Mouse (Mus musculus): ENCODE measurements around the gene Unc5b. TPM values are rescaled to one million over a fixed set of nuclear protein-coding genes. Genes with fewer than 3 reads are reported as not detected.

The Unc5b gene
- polyA plus RNA-seq, 1 experiment = not detected

DNA sequence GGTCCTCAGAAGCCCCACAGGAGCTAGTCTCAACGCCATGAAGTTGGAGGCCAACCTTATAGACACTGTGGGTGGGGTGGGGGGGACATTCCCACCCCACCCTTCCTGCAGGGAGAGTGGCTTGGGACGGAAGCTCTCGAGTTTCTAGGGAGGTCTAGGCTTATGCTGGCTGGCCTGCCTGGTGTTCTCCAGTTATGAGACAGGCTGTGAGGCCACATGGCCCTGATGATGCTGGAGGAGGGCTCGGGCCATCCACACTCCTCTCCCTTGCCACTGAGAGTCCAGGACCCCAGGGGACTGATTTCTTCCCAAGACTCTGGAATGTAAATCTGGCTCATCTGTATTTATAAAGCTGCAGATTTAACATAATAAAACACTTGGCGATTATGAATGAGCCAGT, 104.1 kb downstream of the Unc5b start:
- Histone ChIP-seq H3K27me3 (ENCODE audit: control insufficient read depth) (no peaks in the 10 kb centered on the region), H3K9me3 (ENCODE audit: control insufficient read depth, low read length) (no peaks in the 10 kb centered on the region), H3K36me3 (ENCODE audit: control insufficient read depth) (no peaks in the 10 kb centered on the region; the same call in 1 of the 2 replicates), H3K4me3 (replicated peaks) (no peak overlapping the region), H3K4me1 (ENCODE audit: control insufficient read depth) (peaks cover 2% of the 10 kb centered on the region; the same call in 1 of the 2 replicates)
- no peak for TF ChIP-seq GATA1 (IDR thresholded peaks at IDR 0.05; ENCODE audit: low read length)
- TF ChIP-seq TAL1 (IDR thresholded peaks at IDR 0.05; ENCODE audit: low read length) = no peak

- Histone ChIP-seq H3K4me3 (replicated peaks) (no peak overlapping the region), H3K27me3 (ENCODE audit: control insufficient read depth) (no peaks in the 10 kb centered on the region), H3K9me3 (ENCODE audit: control insufficient read depth, low read length) (no peaks in the 10 kb centered on the region), H3K36me3 (ENCODE audit: control insufficient read depth) (no peaks in the 10 kb centered on the region; the same call in 1 of the 2 replicates), H3K4me1 (ENCODE audit: control insufficient read depth) (peaks cover 2% of the 10 kb centered on the region; the same call in 1 of the 2 replicates)
- TF ChIP-seq GATA1 (IDR thresholded peaks at IDR 0.05; ENCODE audit: low read length) (no peak), TAL1 (IDR thresholded peaks at IDR 0.05; ENCODE audit: low read length) (no peak)
Observed at GRCm38 (mm10) chr10:60726896-60727295, 104.5 kb downstream of the Unc5b start.

GRCm38 (mm10) chr10:60724496-60724895, 106.9 kb downstream of the Unc5b start:
- TF ChIP-seq TAL1 (IDR thresholded peaks at IDR 0.05; ENCODE audit: low read length) = no peak
- no peak for TF ChIP-seq GATA1 (IDR thresholded peaks at IDR 0.05; ENCODE audit: low read length)

DNA sequence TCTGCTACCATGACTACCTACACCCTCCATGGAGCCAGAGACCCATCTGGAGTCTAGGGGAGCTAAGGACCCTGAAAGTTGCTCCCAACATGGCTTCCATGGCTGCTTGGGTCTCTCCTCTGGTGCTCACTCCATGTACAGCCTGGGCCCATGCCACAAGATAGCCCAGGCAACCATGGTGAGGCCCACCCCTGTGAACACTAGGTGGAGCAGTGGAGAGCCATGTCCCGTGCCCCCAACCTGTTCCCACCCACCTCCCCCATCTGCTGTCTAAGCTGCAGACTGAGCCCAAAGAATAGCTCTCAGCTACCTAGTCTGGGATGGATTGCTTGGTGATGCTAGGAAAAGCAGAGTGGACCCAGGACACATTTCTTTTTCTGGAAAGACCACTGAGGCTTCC, 108.0 kb downstream of the Unc5b start:
- H3K9me3 ChIP-seq (ENCODE audit: control insufficient read depth, low read length) = peaks cover 5% of the 10 kb centered on the region
- TF ChIP-seq GATA1 (IDR thresholded peaks at IDR 0.05; ENCODE audit: low read length) = no peak
- no peak for TF ChIP-seq TAL1 (IDR thresholded peaks at IDR 0.05; ENCODE audit: low read length)
- H3K4me1 ChIP-seq (ENCODE audit: control insufficient read depth) = no peaks in the 10 kb centered on the region
- no peaks in the 10 kb centered on the region for H3K27me3 ChIP-seq (ENCODE audit: control insufficient read depth)
- no peak overlapping the region for H3K4me3 ChIP-seq (replicated peaks)
- H3K36me3 ChIP-seq (ENCODE audit: control insufficient read depth) = no peaks in the 10 kb centered on the region; the same call in 1 of the 2 replicates

More at GRCm38 (mm10) chr10:60724496-60724895, 106.9 kb downstream of the Unc5b start:
- no peak overlapping the region for H3K4me3 ChIP-seq (replicated peaks)
- no peaks in the 10 kb centered on the region; the same call in 1 of the 2 replicates for H3K36me3 ChIP-seq (ENCODE audit: control insufficient read depth)
- H3K27me3 ChIP-seq (ENCODE audit: control insufficient read depth) = no peaks in the 10 kb centered on the region
- no peaks in the 10 kb centered on the region for H3K4me1 ChIP-seq (ENCODE audit: control insufficient read depth)
- no peaks in the 10 kb centered on the region for H3K9me3 ChIP-seq (ENCODE audit: control insufficient read depth, low read length)

DNA sequence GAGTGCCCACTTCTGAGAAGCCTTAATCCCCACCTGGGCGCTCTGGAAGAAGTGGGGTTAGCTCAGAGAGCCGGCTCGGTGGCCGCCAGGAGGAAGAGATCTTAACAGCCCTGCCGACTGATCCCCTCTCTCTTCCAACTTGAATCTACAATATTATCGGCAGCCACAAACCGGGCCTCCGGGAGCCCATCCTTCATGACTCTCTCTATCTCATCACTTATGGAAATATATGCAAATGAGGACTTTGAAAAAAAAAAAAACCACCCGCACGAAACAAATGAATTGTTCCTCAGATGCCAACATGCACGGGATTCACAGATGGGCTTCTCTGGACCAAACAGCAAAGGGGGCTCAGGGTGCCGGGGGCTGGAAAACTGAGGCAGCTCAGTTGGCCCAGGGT, 109.7 kb downstream of the Unc5b start:
- no peak overlapping the region for H3K4me3 ChIP-seq (replicated peaks)
- TF ChIP-seq GATA1 (IDR thresholded peaks at IDR 0.05; ENCODE audit: low read length) (no peak), TAL1 (IDR thresholded peaks at IDR 0.05; ENCODE audit: low read length) (no peak)
- H3K27me3 ChIP-seq (ENCODE audit: control insufficient read depth) = no peaks in the 10 kb centered on the region
- H3K9me3 ChIP-seq (ENCODE audit: control insufficient read depth, low read length) = peaks cover 5% of the 10 kb centered on the region
- H3K4me1 ChIP-seq (ENCODE audit: control insufficient read depth) = no peaks in the 10 kb centered on the region
- no peaks in the 10 kb centered on the region; the same call in 1 of the 2 replicates for H3K36me3 ChIP-seq (ENCODE audit: control insufficient read depth)

GRCm38 (mm10) chr10:60720461-60720860, 110.9 kb downstream of the Unc5b start:
- TF ChIP-seq TAL1 (IDR thresholded peaks at IDR 0.05; ENCODE audit: low read length) (no peak), GATA1 (IDR thresholded peaks at IDR 0.05; ENCODE audit: low read length) (no peak)
- Histone ChIP-seq H3K4me3 (replicated peaks) (no peak overlapping the region), H3K9me3 (ENCODE audit: control insufficient read depth, low read length) (peaks cover 16% of the 10 kb centered on the region), H3K27me3 (ENCODE audit: control insufficient read depth) (no peaks in the 10 kb centered on the region), H3K4me1 (ENCODE audit: control insufficient read depth) (no peaks in the 10 kb centered on the region), H3K36me3 (ENCODE audit: control insufficient read depth) (peaks cover 9% of the 10 kb centered on the region)

GRCm38 (mm10) chr10:60718491-60718890, 112.9 kb downstream of the Unc5b start:
- Histone ChIP-seq H3K4me1 (ENCODE audit: control insufficient read depth) (no peaks in the 10 kb centered on the region), H3K27me3 (ENCODE audit: control insufficient read depth) (no peaks in the 10 kb centered on the region), H3K9me3 (ENCODE audit: control insufficient read depth, low read length) (peaks cover 30% of the 10 kb centered on the region), H3K4me3 (replicated peaks) (no peak overlapping the region), H3K36me3 (ENCODE audit: control insufficient read depth) (peaks cover 9% of the 10 kb centered on the region)
- TF ChIP-seq GATA1 (IDR thresholded peaks at IDR 0.05; ENCODE audit: low read length) (no peak), TAL1 (IDR thresholded peaks at IDR 0.05; ENCODE audit: low read length) (no peak)

DNA sequence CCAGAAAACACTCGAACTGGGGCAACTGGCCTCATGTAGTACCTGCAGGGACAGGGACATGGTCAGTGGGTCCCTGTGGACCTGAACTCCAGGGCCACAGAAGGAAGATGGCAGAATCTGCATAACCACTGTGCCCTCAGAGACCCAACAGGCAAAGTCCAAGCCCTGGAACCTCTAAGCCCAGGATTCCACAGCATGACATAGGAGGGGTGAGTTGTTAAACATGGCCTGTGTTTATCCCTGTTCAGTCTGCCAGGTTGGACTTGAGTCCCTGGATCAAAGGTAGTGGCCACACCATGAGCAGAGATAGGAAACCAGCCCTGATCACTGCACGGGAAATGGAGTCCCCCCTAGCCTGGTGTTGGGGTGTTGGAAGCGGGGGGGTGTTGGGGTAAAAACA, 114.9 kb downstream of the Unc5b start:
- Histone ChIP-seq H3K4me1 (ENCODE audit: control insufficient read depth) (no peaks in the 10 kb centered on the region), H3K4me3 (replicated peaks) (no peak overlapping the region), H3K36me3 (ENCODE audit: control insufficient read depth) (peaks cover 9% of the 10 kb centered on the region), H3K9me3 (ENCODE audit: control insufficient read depth, low read length) (peaks cover 41% of the 10 kb centered on the region), H3K27me3 (ENCODE audit: control insufficient read depth) (no peaks in the 10 kb centered on the region)
- TF ChIP-seq GATA1 (IDR thresholded peaks at IDR 0.05; ENCODE audit: low read length) (no peak), TAL1 (IDR thresholded peaks at IDR 0.05; ENCODE audit: low read length) (no peak)

Other genes starting within 250 kb of the Unc5b start
- 0.01 TPM in 1 of 2 replicates, not detected in the other for gene Cdh23, start 135.1 kb downstream of the Unc5b start, polyA plus RNA-seq (2012)
- 0.01 and 0.03 TPM in 2 replicates for gene Slc29a3, start 78.8 kb downstream of the Unc5b start, polyA plus RNA-seq (2012)

All from erythroblast, embryonic 14.5 days (primary cell).